Mouse (Mus musculus) embryonic facial prominence, embryonic 15.5 days (tissue): Measurements from ENCODE around the gene Mfsd12. TPM values are rescaled to one million over a fixed set of nuclear protein-coding genes. Genes with fewer than 3 reads are reported as not detected.

ENCODE experiments used
- ATAC-seq: fragments of 200-750 bp; cut with Nextera tagmentation; 2 replicates; pipeline ENCODE4 v1.8.0; 2017; ENCODE audit warnings: low read depth, moderate TSS enrichment; ENCODE audit not compliant: insufficient number of reproducible peaks, low FRiP score, low TSS enrichment
- H3K27ac ChIP-seq: fragments of 300-500 bp; sonication (generic); replicated peaks from 2 replicates; pipeline ENCODE4 v1.5.1; 2015; ENCODE audit warnings: mild to moderate bottlenecking, inconsistent platforms
- H3K27me3 ChIP-seq: fragments of 300-500 bp; sonication (generic); 2 replicates; pipeline ENCODE4 v1.6.1; 2015; ENCODE audit warnings: inconsistent platforms
- H3K36me3 ChIP-seq: fragments of 300-500 bp; sonication (generic); 2 replicates; pipeline ENCODE4 v1.6.1; 2015; ENCODE audit warnings: mild to moderate bottlenecking, inconsistent platforms
- H3K4me1 ChIP-seq: fragments of 300-500 bp; sonication (generic); 2 replicates; pipeline ENCODE4 v1.6.1; 2015; ENCODE audit warnings: inconsistent platforms
- H3K4me2 ChIP-seq: fragments of 300-500 bp; sonication (generic); replicated peaks from 2 replicates; pipeline ENCODE4 v1.6.1; 2015; ENCODE audit warnings: mild to moderate bottlenecking, inconsistent platforms
- H3K4me3 ChIP-seq: fragments of 300-500 bp; sonication (generic); replicated peaks from 2 replicates; pipeline ENCODE4 v1.5.1; 2015; ENCODE audit warnings: mild to moderate bottlenecking, inconsistent platforms
- H3K9ac ChIP-seq: fragments of 300-500 bp; sonication (generic); 2 replicates; pipeline ENCODE4 v1.6.1; 2015; ENCODE audit warnings: inconsistent platforms
- H3K9me3 ChIP-seq: fragments of 300-500 bp; sonication (generic); replicated peaks from 2 replicates; pipeline ENCODE4 v1.6.1; 2016; ENCODE audit warnings: inconsistent platforms
- WGBS: fragments of 180-500 bp; shearing (Covaris S2); methylation state at CpG from one replicate; pipeline ENCODE4 v1.1.7; 2015; 5-methylcytosine and 5-hydroxymethylcytosine counted together
- polyA plus RNA-seq: library from polyadenylated mRNA; unstranded; fragments of >200 nt; fragmentation: Nextera tagmentation; extraction: Ambion mirVana; gene quantifications from 2 replicates; pipeline ENCODE4 v1.2.1, GENCODE M21; 2015

The Mfsd12 gene
- polyA plus RNA-seq, 1 experiment from 2014 or later: 15.8 TPM

DNA sequence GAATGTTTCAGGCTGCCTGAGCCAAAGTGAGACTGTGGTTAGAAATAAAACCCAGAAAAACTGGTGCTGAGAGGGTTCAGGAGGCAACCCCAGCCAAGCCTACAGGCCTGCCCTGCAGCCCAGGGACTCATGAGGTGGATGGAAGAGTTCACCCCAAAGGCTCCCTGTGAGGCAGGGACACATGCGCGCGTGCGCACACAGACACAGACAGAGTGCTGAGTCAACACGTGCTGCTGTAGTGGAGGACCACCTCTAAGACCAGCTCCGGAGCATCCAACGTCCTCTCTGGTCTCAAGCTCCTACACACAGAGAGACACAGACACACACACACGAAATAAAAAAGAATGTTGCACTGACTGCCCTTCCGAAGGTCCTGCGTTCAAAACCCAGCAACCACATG, 18.0 kb downstream of the Mfsd12 start:
- ATAC-seq: no peak
- 90% methylated on average over 10 of the region's 10 CpGs for WGBS

DNA sequence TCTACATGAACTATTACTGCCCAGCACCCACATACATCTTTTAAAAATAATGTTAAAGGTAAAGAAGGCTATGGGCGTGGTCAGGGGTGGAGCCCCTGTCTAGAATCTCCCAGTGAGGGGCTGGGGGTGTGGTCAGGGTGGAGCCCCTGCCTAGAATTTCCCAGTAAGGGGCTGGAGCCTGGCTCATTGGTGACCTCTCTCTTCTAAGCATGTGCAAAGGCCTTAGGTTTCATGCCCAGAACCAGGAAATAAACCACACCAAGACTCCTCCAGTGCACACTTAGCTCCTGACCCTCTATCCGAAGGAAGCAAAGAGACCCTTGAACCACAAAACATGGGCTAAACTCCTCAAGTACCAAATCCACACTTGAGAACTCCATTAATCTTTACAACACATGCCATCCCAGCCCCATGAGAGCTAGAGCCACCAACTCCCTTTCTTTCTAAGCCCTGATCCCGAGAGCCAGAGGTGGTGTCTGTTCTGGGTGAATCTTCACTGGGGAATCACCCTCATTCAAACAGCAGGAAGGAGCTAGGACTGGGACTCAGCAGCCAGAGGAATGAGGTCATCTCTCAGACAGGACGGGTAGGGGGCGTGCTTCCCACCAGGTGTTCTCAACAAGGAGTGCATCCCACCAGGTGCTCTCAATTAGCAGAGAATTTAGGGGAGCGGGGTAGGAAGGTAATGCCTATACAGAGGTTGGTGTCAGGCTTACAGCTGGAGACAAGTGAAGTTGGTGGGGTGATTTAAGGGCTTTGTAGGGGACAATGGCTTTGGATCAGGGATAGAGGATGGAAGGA, 19.5 kb downstream of the Mfsd12 start:
- Histone ChIP-seq H3K36me3 (peaks cover 37% of the 10 kb centered on the region), H3K4me3 (peak overlapping the region; percentile 74), H3K9me3 (no peaks in the 10 kb centered on the region), H3K27ac (peak overlapping the region; percentile 29), H3K4me2 (peak overlapping the region; percentile 77), H3K4me1 (peaks cover 30% of the 10 kb centered on the region), H3K27me3 (no peaks in the 10 kb centered on the region), H3K9ac (peak overlapping the region; percentile 88; the same call in 1 of the 2 replicates)
- 25% methylated on average over 6 of the region's 6 CpGs for WGBS
- no peak for ATAC-seq

More for the DNA sequence above, 18.0 kb downstream of the Mfsd12 start:
- H3K27ac ChIP-seq: no peak overlapping the region
- H3K27me3 ChIP-seq: no peaks in the 10 kb centered on the region
- no peak overlapping the region for H3K4me3 ChIP-seq
- H3K36me3 ChIP-seq: peaks cover 51% of the 10 kb centered on the region
- peaks cover 30% of the 10 kb centered on the region for H3K4me1 ChIP-seq
- H3K9ac ChIP-seq: no peak overlapping the region
- no peak overlapping the region for H3K4me2 ChIP-seq
- H3K9me3 ChIP-seq: no peaks in the 10 kb centered on the region

- Histone ChIP-seq H3K4me3 (peak overlapping the region; percentile 74), H3K9ac (peak overlapping the region; percentile 88), H3K4me1 (peaks cover 34% of the 10 kb centered on the region), H3K4me2 (peak overlapping the region; percentile 77), H3K27me3 (no peaks in the 10 kb centered on the region), H3K36me3 (peaks cover 31% of the 10 kb centered on the region), H3K27ac (peak overlapping the region; percentile 29), H3K9me3 (no peaks in the 10 kb centered on the region)
- ATAC-seq: no peak
- 44% methylated on average over 2 of the region's 2 CpGs for WGBS
Observed at GRCm38 (mm10) chr10:81377362-81377664, 20.0 kb downstream of the Mfsd12 start.

DNA sequence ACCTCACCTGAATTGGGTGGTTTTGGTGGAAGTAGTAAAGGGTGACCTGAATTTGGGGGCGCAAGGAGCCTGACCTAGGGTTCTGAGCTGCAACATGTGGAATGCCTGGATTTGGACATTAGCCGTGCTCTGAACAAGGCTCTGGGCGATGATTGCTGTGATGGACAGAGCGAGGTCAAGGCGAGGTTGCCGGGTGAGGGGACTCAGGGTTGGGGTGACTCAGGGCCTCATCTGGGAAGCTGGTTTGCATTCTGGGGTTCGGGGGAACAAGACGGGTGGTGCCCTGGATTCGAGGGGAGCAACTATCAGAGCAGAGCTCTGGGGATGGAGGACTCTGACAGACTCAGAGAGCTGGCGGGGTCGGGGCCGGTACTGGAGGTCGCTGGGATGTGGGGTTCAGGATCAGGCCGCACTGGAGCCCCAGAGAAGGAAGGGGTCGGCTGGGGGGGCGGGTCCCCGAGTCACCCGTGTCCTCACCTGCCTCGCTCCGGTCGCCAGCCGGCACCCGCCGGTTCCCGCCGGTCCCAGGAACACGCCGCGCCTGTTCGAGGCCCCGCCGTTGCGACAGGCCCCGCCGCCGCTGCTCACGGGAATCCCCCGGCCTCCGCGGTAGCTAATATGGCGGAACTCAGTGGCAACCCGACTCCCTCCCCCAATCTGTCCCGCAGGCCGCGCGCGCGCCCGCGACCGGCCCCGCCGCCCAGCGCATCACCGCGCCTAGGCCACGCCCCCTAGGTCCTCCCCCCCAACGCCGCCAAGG, 20.7 kb downstream of the Mfsd12 start, which contains the start of gene Fzr1:
Gene Fzr1 (minus strand): TSS at position 724 of the 760 bp plus-strand sequence.
- Histone ChIP-seq H3K9ac (peak within 1 kb of the TSS; percentile 88), H3K9me3 (no peaks in the 10 kb centered on the region), H3K27ac (peak within 1 kb of the TSS; percentile 80), H3K27me3 (no peaks in the 10 kb centered on the region), H3K4me3 (peak within 1 kb of the TSS; percentile 74), H3K4me2 (peak within 1 kb of the TSS; percentile 77), H3K36me3 (peaks cover 24% of the 10 kb centered on the region), H3K4me1 (peaks cover 34% of the 10 kb centered on the region)
- ATAC-seq: no peak
- 0% methylated on average over 50 of the region's 59 CpGs for WGBS

- H3K4me3 ChIP-seq: peak overlapping the region; percentile 74
- WGBS: 1% methylated on average over 46 of the region's 46 CpGs
- H3K36me3 ChIP-seq: peaks cover 17% of the 10 kb centered on the region
- H3K27ac ChIP-seq: peak overlapping the region; percentile 80
- H3K9ac ChIP-seq: peak overlapping the region; percentile 39
- H3K4me2 ChIP-seq: peak overlapping the region; percentile 77
- H3K4me1 ChIP-seq: peaks cover 34% of the 10 kb centered on the region
- ATAC-seq: peak; percentile 97
- H3K9me3 ChIP-seq: no peaks in the 10 kb centered on the region
- no peaks in the 10 kb centered on the region for H3K27me3 ChIP-seq
Observed at GRCm38 (mm10) chr10:81378553-81379182, 21.4 kb downstream of the Mfsd12 start.

DNA sequence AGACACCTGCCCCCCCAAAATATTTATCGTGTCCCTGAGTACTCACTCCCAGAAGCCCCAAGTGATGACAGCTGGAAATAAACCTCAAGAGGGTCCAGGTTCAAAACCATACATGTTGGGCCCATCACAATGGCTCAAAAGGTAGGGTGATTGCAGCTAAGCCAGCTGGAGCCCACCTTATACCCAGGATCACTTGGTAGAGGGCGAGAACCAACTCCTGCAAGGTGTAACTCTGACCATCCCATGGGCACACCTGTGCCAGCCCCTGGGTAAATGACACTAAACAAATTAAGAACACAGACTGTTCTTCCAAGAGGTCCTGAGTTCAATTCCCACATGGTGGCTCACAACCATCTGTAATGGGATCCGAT, 21.9 kb downstream of the Mfsd12 start:
- WGBS: 60% methylated on average over 3 of the region's 3 CpGs
- Histone ChIP-seq H3K36me3 (peaks cover 12% of the 10 kb centered on the region), H3K27ac (peak overlapping the region; percentile 80), H3K27me3 (no peaks in the 10 kb centered on the region), H3K4me2 (peak overlapping the region; percentile 77), H3K9me3 (no peaks in the 10 kb centered on the region), H3K4me3 (peak overlapping the region; percentile 74), H3K9ac (peak overlapping the region; percentile 39; the same call in 1 of the 2 replicates), H3K4me1 (peaks cover 34% of the 10 kb centered on the region)
- ATAC-seq: no peak

GRCm38 (mm10) chr10:81379809-81380378, 22.6 kb downstream of the Mfsd12 start:
- Histone ChIP-seq H3K27me3 (no peaks in the 10 kb centered on the region), H3K4me2 (no peak overlapping the region), H3K4me1 (peaks cover 38% of the 10 kb centered on the region), H3K9me3 (no peaks in the 10 kb centered on the region), H3K36me3 (peaks cover 10% of the 10 kb centered on the region; the same call in 1 of the 2 replicates), H3K9ac (no peak overlapping the region), H3K4me3 (no peak overlapping the region), H3K27ac (no peak overlapping the region)
- WGBS: 80% methylated on average over 6 of the region's 6 CpGs
- no peak for ATAC-seq

DNA sequence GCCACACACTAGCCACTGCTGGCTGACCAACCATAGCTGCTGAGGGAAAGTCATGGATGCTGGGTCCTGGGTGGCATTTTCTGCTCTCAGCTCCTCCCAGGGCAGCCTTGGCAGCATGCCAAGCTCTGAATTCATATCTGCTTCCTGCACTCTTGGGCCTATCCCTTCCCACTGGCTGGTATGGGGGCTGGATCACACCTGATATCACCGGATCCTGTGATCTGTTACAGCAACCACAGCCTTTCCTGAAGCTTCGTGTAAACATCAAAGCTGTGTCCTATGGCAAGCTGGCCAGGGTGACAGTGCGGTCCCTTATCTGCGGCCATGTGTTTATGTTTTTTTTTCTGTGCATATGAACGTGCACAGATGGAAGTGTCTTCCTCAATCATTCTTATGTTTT, 24.7 kb downstream of the Mfsd12 start:
- no peak overlapping the region for H3K27ac ChIP-seq
- H3K4me1 ChIP-seq: peaks cover 34% of the 10 kb centered on the region
- WGBS: 73% methylated on average over 5 of the region's 5 CpGs
- no peak overlapping the region for H3K4me2 ChIP-seq
- H3K9me3 ChIP-seq: no peaks in the 10 kb centered on the region
- H3K4me3 ChIP-seq: no peak overlapping the region
- no peak for ATAC-seq
- H3K36me3 ChIP-seq: peaks cover 12% of the 10 kb centered on the region
- no peaks in the 10 kb centered on the region for H3K27me3 ChIP-seq
- no peak overlapping the region for H3K9ac ChIP-seq

- Histone ChIP-seq H3K4me3 (peak within 1 kb of the TSS; percentile 91), H3K36me3 (peaks cover 32% of the 10 kb centered on the region), H3K27ac (peak within 1 kb of the TSS; percentile 89), H3K4me1 (peaks cover 25% of the 10 kb centered on the region), H3K27me3 (no peaks in the 10 kb centered on the region), H3K9me3 (no peaks in the 10 kb centered on the region), H3K4me2 (peak within 1 kb of the TSS; percentile 95), H3K9ac (peak within 1 kb of the TSS; percentile 70)
- peak; percentile 95 for ATAC-seq
- 8% methylated on average over 54 of the region's 54 CpGs for WGBS
Observed at GRCm38 (mm10) chr10:81383802-81384604, 26.7 kb downstream of the Mfsd12 start, which contains the start of the genes Dohh and Gm48551. Dohh (plus strand) TSS chr10:81384428. Gm48551 (plus strand) TSS chr10:81384466.

- peaks cover 38% of the 10 kb centered on the region for H3K36me3 ChIP-seq
- WGBS: under 1% methylated on average over 19 of the region's 19 CpGs
- ATAC-seq: no peak
Observed at GRCm38 (mm10) chr10:81384605-81384982, 27.3 kb downstream of the Mfsd12 start.

More at GRCm38 (mm10) chr10:81384605-81384982, 27.3 kb downstream of the Mfsd12 start:
- Histone ChIP-seq H3K9me3 (no peaks in the 10 kb centered on the region), H3K27me3 (no peaks in the 10 kb centered on the region), H3K4me1 (peaks cover 27% of the 10 kb centered on the region), H3K9ac (peak overlapping the region; percentile 70), H3K27ac (peak overlapping the region; percentile 89), H3K4me2 (peak overlapping the region; percentile 95), H3K4me3 (peak overlapping the region; percentile 91)
